Mouse (Mus musculus): ENCODE results near the gene Eif4h. TPM values are rescaled to one million over a fixed set of nuclear protein-coding genes. Genes with fewer than 3 reads are reported as not detected.

Gene Eif4h
- polyA plus RNA-seq, 1 experiment = 183 TPM

GRCm38 (mm10) chr5:134583884-134584213, 55.4 kb downstream of the Eif4h start:
- no peak for TF ChIP-seq POLR2A (IDR thresholded peaks at IDR 0.05; ENCODE audit: control insufficient read depth, low read depth, low read length)
- TF ChIP-seq CTCF (IDR thresholded peaks at IDR 0.05; ENCODE audit: control insufficient read depth, insufficient read depth, insufficient replicate concordance, low read depth, low read length) = no peak
- Histone ChIP-seq H3K4me1 (ENCODE audit: control insufficient read depth, insufficient read depth, low read length) (no peaks in the 10 kb centered on the region; the same call in 1 of the 2 replicates), H3K4me3 (ENCODE audit: control insufficient read depth, low read depth, low read length) (peak overlapping the region; percentile 47), H3K36me3 (ENCODE audit: control insufficient read depth, insufficient read depth, low read length) (no peaks in the 10 kb centered on the region), H3K27me3 (ENCODE audit: control insufficient read depth, insufficient read depth, low read length) (no peaks in the 10 kb centered on the region), H3K27ac (ENCODE audit: control insufficient read depth, insufficient read depth, low read depth, low read length) (no peak overlapping the region)

- TF ChIP-seq CTCF (IDR thresholded peaks at IDR 0.05; ENCODE audit: control insufficient read depth, insufficient read depth, insufficient replicate concordance, low read depth, low read length) = no peak
- no peak for TF ChIP-seq POLR2A (IDR thresholded peaks at IDR 0.05; ENCODE audit: control insufficient read depth, low read depth, low read length)
- peak overlapping the region; percentile 97 for H3K4me3 ChIP-seq (ENCODE audit: control insufficient read depth, low read depth, low read length)
- H3K4me1 ChIP-seq (ENCODE audit: control insufficient read depth, insufficient read depth, low read length) = no peaks in the 10 kb centered on the region; the same call in 1 of the 2 replicates
- H3K36me3 ChIP-seq (ENCODE audit: control insufficient read depth, insufficient read depth, low read length) = no peaks in the 10 kb centered on the region
- no peaks in the 10 kb centered on the region for H3K27me3 ChIP-seq (ENCODE audit: control insufficient read depth, insufficient read depth, low read length)
- peak overlapping the region; percentile 83; the same call in 1 of the 2 replicates for H3K27ac ChIP-seq (ENCODE audit: control insufficient read depth, insufficient read depth, low read depth, low read length)
Observed at GRCm38 (mm10) chr5:134583006-134583883, 56.0 kb downstream of the Eif4h start.

GRCm38 (mm10) chr5:134582221-134582907, 56.9 kb downstream of the Eif4h start:
- Histone ChIP-seq H3K4me3 (ENCODE audit: control insufficient read depth, low read depth, low read length) (peak overlapping the region; percentile 97), H3K27ac (ENCODE audit: control insufficient read depth, insufficient read depth, low read depth, low read length) (peak overlapping the region; percentile 83), H3K27me3 (ENCODE audit: control insufficient read depth, insufficient read depth, low read length) (no peaks in the 10 kb centered on the region), H3K36me3 (ENCODE audit: control insufficient read depth, insufficient read depth, low read length) (no peaks in the 10 kb centered on the region), H3K4me1 (ENCODE audit: control insufficient read depth, insufficient read depth, low read length) (no peaks in the 10 kb centered on the region; the same call in 1 of the 2 replicates)
- TF ChIP-seq CTCF (IDR thresholded peaks at IDR 0.05; ENCODE audit: control insufficient read depth, insufficient read depth, insufficient replicate concordance, low read depth, low read length) (peak; percentile 78), POLR2A (IDR thresholded peaks at IDR 0.05; ENCODE audit: control insufficient read depth, low read depth, low read length) (peak; percentile 88)

GRCm38 (mm10) chr5:134581146-134581545, 58.1 kb downstream of the Eif4h start, which contains the start of gene Rfc2:
Gene Rfc2 (plus strand): TSS chr5:134581366.
- Histone ChIP-seq H3K4me1 (ENCODE audit: control insufficient read depth, insufficient read depth, low read length) (no peaks in the 10 kb centered on the region; the same call in 1 of the 2 replicates), H3K36me3 (ENCODE audit: control insufficient read depth, insufficient read depth, low read length) (no peaks in the 10 kb centered on the region), H3K27ac (ENCODE audit: control insufficient read depth, insufficient read depth, low read depth, low read length) (no peak within 1 kb of the TSS), H3K4me3 (ENCODE audit: control insufficient read depth, low read depth, low read length) (peak within 1 kb of the TSS; percentile 63), H3K27me3 (ENCODE audit: control insufficient read depth, insufficient read depth, low read length) (no peaks in the 10 kb centered on the region)
- TF ChIP-seq CTCF (IDR thresholded peaks at IDR 0.05; ENCODE audit: control insufficient read depth, insufficient read depth, insufficient replicate concordance, low read depth, low read length) (no peak), POLR2A (IDR thresholded peaks at IDR 0.05; ENCODE audit: control insufficient read depth, low read depth, low read length) (no peak)

GRCm38 (mm10) chr5:134579135-134579534, 60.2 kb downstream of the Eif4h start:
- Histone ChIP-seq H3K27me3 (ENCODE audit: control insufficient read depth, insufficient read depth, low read length) (no peaks in the 10 kb centered on the region), H3K4me1 (ENCODE audit: control insufficient read depth, insufficient read depth, low read length) (no peaks in the 10 kb centered on the region; the same call in 1 of the 2 replicates), H3K4me3 (ENCODE audit: control insufficient read depth, low read depth, low read length) (no peak overlapping the region), H3K27ac (ENCODE audit: control insufficient read depth, insufficient read depth, low read depth, low read length) (no peak overlapping the region), H3K36me3 (ENCODE audit: control insufficient read depth, insufficient read depth, low read length) (no peaks in the 10 kb centered on the region)
- TF ChIP-seq POLR2A (IDR thresholded peaks at IDR 0.05; ENCODE audit: control insufficient read depth, low read depth, low read length) (no peak), CTCF (IDR thresholded peaks at IDR 0.05; ENCODE audit: control insufficient read depth, insufficient read depth, insufficient replicate concordance, low read depth, low read length) (no peak)

- no peak overlapping the region for H3K27ac ChIP-seq (ENCODE audit: control insufficient read depth, insufficient read depth, low read depth, low read length)
- TF ChIP-seq POLR2A (IDR thresholded peaks at IDR 0.05; ENCODE audit: control insufficient read depth, low read depth, low read length) = no peak
- TF ChIP-seq CTCF (IDR thresholded peaks at IDR 0.05; ENCODE audit: control insufficient read depth, insufficient read depth, insufficient replicate concordance, low read depth, low read length) = no peak
- no peaks in the 10 kb centered on the region for H3K27me3 ChIP-seq (ENCODE audit: control insufficient read depth, insufficient read depth, low read length)
- no peaks in the 10 kb centered on the region for H3K36me3 ChIP-seq (ENCODE audit: control insufficient read depth, insufficient read depth, low read length)
- peaks cover 5% of the 10 kb centered on the region for H3K4me1 ChIP-seq (ENCODE audit: control insufficient read depth, insufficient read depth, low read length)
- no peak overlapping the region for H3K4me3 ChIP-seq (ENCODE audit: control insufficient read depth, low read depth, low read length)
Observed at GRCm38 (mm10) chr5:134577534-134577933, 61.8 kb downstream of the Eif4h start.

All from testis, adult 2 months (tissue).